In the genomic region with DNA sequence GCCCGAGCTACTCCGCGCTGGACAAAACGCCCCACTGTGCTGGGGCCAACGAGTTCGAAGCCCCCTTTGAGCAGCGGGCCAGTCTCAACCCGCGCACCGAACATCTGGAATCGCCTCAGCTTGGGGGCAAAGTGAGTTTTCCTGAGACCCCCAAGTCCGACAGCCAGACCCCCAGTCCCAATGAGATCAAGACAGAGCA, we compare ENCODE assay signal across 10 mouse cellular contexts. TPM values are rescaled to one million over a fixed set of nuclear protein-coding genes. Genes with fewer than 3 reads are reported as not detected.
DNase-seq lines count a peak whose midpoint lies in the region; ATAC-seq and TF ChIP-seq lines count a peak whose summit lies in the region.
"Had no signal": no experiment of that assay in that cellular context is flagged by ENCODE, and none has a peak within 500 bp of the region (broad histone marks: within the 10 kb centered on the region; RNA-seq: fewer than 3 reads in every experiment).

Hoxc5 (plus strand) TSS at position 132 of the 199 bp plus-strand sequence.

- TF ChIP-seq POLR2A in kidney, adult 2 months (IDR thresholded peaks at IDR 0.05; ENCODE audit: low read depth, low read length): no peak
- no peak for TF ChIP-seq POLR2A in embryonic fibroblast, embryonic 13.5 days (IDR thresholded peaks at IDR 0.05; ENCODE audit: low read depth, low read length)

- H3K9me3 ChIP-seq in E14TG2a.4 (ENCODE audit: low read length): no peaks in the 10 kb centered on the region
- no peaks in the 10 kb centered on the region for H3K9me3 ChIP-seq in limb, embryonic 11.5 days (ENCODE audit: control insufficient read depth, low read length)

- H3K36me3 ChIP-seq in kidney, adult 2 months (ENCODE audit: control insufficient read depth, insufficient read depth, low read length): no peaks in the 10 kb centered on the region
- H3K36me3 ChIP-seq in E14TG2a.4 (ENCODE audit: insufficient read depth, low read length): no peaks in the 10 kb centered on the region
- H3K36me3 ChIP-seq in limb, embryonic 11.5 days (ENCODE audit: control insufficient read depth, insufficient read depth, low read length): no peaks in the 10 kb centered on the region

- peak within 1 kb of the TSS; percentile 92 for H3K9ac ChIP-seq in limb, embryonic 11.5 days (ENCODE audit: low read length)

- peak within 1 kb of the TSS; percentile 59 for H3K4me3 ChIP-seq in kidney, adult 2 months (ENCODE audit: insufficient read depth, low read depth, low read length)
- peak within 1 kb of the TSS; percentile 65 for H3K4me3 ChIP-seq in E14TG2a.4 (replicated peaks; ENCODE audit: low read length)
- H3K4me3 ChIP-seq in embryonic fibroblast, embryonic 13.5 days (ENCODE audit: insufficient read depth, low read length): peak within 1 kb of the TSS; percentile 35
- H3K4me3 ChIP-seq in limb, embryonic 11.5 days (ENCODE audit: low read depth, low read length): peak within 1 kb of the TSS; percentile 55
- H3K4me3 ChIP-seq in layer of hippocampus, adult 2 months: no peak within 1 kb of the TSS
- H3K4me3 ChIP-seq: erythroblast, embryonic 14.5 days had no signal

- no peaks in the 10 kb centered on the region for H3K27me3 ChIP-seq in kidney, adult 2 months (replicated peaks; ENCODE audit: control insufficient read depth, insufficient read depth, low read length)
- H3K27me3 ChIP-seq in E14TG2a.4 (ENCODE audit: insufficient read depth, low read length): peaks cover 97% of the 10 kb centered on the region
- H3K27me3 ChIP-seq in limb, embryonic 11.5 days (ENCODE audit: control insufficient read depth, insufficient read depth, low read length): peaks cover 63% of the 10 kb centered on the region

- H3K4me2 ChIP-seq in limb, embryonic 11.5 days (ENCODE audit: low read depth, severe bottlenecking): peak within 1 kb of the TSS; percentile 64

- peaks cover 4% of the 10 kb centered on the region; the same call in 1 of the 2 replicates for H3K4me1 ChIP-seq in kidney, adult 2 months (ENCODE audit: control insufficient read depth, insufficient read depth, low read length)
- H3K4me1 ChIP-seq in E14TG2a.4 (replicated peaks; ENCODE audit: low read depth, low read length): peaks cover 41% of the 10 kb centered on the region
- H3K4me1 ChIP-seq in embryonic fibroblast, embryonic 13.5 days (ENCODE audit: control insufficient read depth, insufficient read depth, low read length): no peaks in the 10 kb centered on the region
- H3K4me1 ChIP-seq in limb, embryonic 11.5 days (ENCODE audit: control insufficient read depth, insufficient read depth, low read length): peaks cover 5% of the 10 kb centered on the region; the same call in 1 of the 2 replicates

- H3K27ac ChIP-seq in kidney, adult 2 months (ENCODE audit: insufficient read depth, low read depth, low read length): peak within 1 kb of the TSS; percentile 93
- H3K27ac ChIP-seq in embryonic fibroblast, embryonic 13.5 days (ENCODE audit: insufficient read depth, low read length): no peak within 1 kb of the TSS
- H3K27ac ChIP-seq in limb, embryonic 11.5 days (replicated peaks; ENCODE audit: low read depth, low read length): peak within 1 kb of the TSS; percentile 85
- H3K27ac ChIP-seq in layer of hippocampus, adult 2 months: no peak within 1 kb of the TSS

- TF ChIP-seq CTCF in kidney, adult 2 months (conservative IDR thresholded peaks at IDR 0.05; ENCODE audit: insufficient read depth, insufficient read length, low read depth, low read length): no peak
- TF ChIP-seq CTCF in E14TG2a.4 (conservative IDR thresholded peaks at IDR 0.05; ENCODE audit: low read length): no peak
- no peak for TF ChIP-seq CTCF in embryonic fibroblast, embryonic 13.5 days (IDR thresholded peaks at IDR 0.05; ENCODE audit: borderline replicate concordance, insufficient read depth, low read length)
- no peak for TF ChIP-seq CTCF in layer of hippocampus, adult 2 months (conservative IDR thresholded peaks at IDR 0.05)

- 3% methylated on average over 12 of the region's 12 CpGs for WGBS in kidney, adult 2 months
- WGBS in limb, embryonic 11.5 days: 1% methylated on average over 12 of the region's 12 CpGs

- no peak; the same call in 1 of the 2 replicates for ATAC-seq in limb, embryonic 11.5 days (ENCODE audit: insufficient number of reproducible peaks, low FRiP score, low TSS enrichment, low read depth)
- no peak for ATAC-seq in activated CD4-positive, CD25-positive, alpha-beta regulatory T cell, adult 4 months

- DNase-seq in kidney, adult 2 months: no peak
- DNase-seq in kidney, adult 11 months: no peak
- peak; percentile 71 for DNase-seq in limb, embryonic 11.5 days (ENCODE audit: low spot score)
- no peak for DNase-seq in layer of hippocampus, adult 2 months (ENCODE audit: low spot score in 2 of 2)
- DNase-seq in gastrocnemius, postnatal 4 days (ENCODE audit: low spot score in 2 of 2): no peak

RNA-seq across cellular contexts. Expression of gene Hoxc5, which starts in this region (rescaled TPM):
- polyA plus RNA-seq in kidney, adult 2 months (2012; rRNA removed): 4.0 and 4.1 TPM in 2 replicates
- 7.6 and 11.0 TPM in 2 replicates for polyA plus RNA-seq in embryonic fibroblast, embryonic 13.5 days (2011; ENCODE audit: insufficient read length, low read depth, missing spikeins)
- polyA plus RNA-seq in limb, embryonic 11.5 days (2014; fragmentation: Nextera tagmentation; extraction: Ambion mirVana): 8.3 and 9.1 TPM in 2 replicates
- total RNA-seq in layer of hippocampus, adult 2 months (2021): not detected
- polyA plus RNA-seq in activated CD4-positive, CD25-positive, alpha-beta regulatory T cell, adult 4 months (2017; shearing (Covaris generic)): not detected
- 1 to 10 TPM; 4.1 to 5.0 TPM for total RNA-seq in gastrocnemius, postnatal 4 days (2021)
- total RNA-seq: left cerebral cortex, postnatal 36 days had no signal
- polyA plus RNA-seq: erythroblast, embryonic 14.5 days had no signal

Comparison
In these comparisons a context has a peak if more than half of its experiments do, and no peak if none do; other contexts are left out.
1. RNA of gene Hoxc5 (total RNA-seq): 4.1 to 5.0 TPM in gastrocnemius, postnatal 4 days; not detected in layer of hippocampus, adult 2 months; every median in the first group is over 4 times any median in the second.
2. H3K27ac ChIP-seq: peak in kidney, adult 2 months (single experiment) and limb, embryonic 11.5 days (single experiment); none in embryonic fibroblast, embryonic 13.5 days (single experiment) and layer of hippocampus, adult 2 months (single experiment).